Mouse (Mus musculus) cerebellum, adult 2 months (tissue): ENCODE measurements at regions not wholly inside any gene's neighbourhood (a gene's known extent, or its start where the extent isn't known, plus 50 kb on each side); places are given as distances from the start of the nearest gene placed in this dataset.

Experiments
- CTCF ChIP-seq: fragments of 200-500 bp; IDR thresholded peaks from 2 replicates; pipeline ENCODE4 v1.5.1; 2011; ENCODE audit warnings: low read depth, mild to moderate bottlenecking, control low read depth, low read length, moderate library complexity, borderline replicate concordance; ENCODE audit not compliant: insufficient read depth
- POLR2A ChIP-seq: fragments of 200-500 bp; IDR thresholded peaks from 2 replicates; pipeline ENCODE4 v1.6.1; 2011; ENCODE audit warnings: low read length, control low read depth, borderline replicate concordance; ENCODE audit not compliant: insufficient read depth

GRCm38 (mm10) chr4:88936976-88937375 lies 57.0 kb upstream of the Ifne start:
- TF ChIP-seq POLR2A, result no peak
- no peak for TF ChIP-seq CTCF
